In genomic region chr2:160955331-160955730, GRCm38 (mm10) we compare ENCODE assay signal across 11 mouse cellular contexts. TPM values are rescaled to one million over a fixed set of nuclear protein-coding genes. Genes with fewer than 3 reads are reported as not detected.
DNase-seq lines count a peak whose midpoint lies in the region; ATAC-seq and TF ChIP-seq lines count a peak whose summit lies in the region.
"Had no signal": no experiment of that assay in that cellular context is flagged by ENCODE, and none has a peak within 500 bp of the region (broad histone marks: within the 10 kb centered on the region; RNA-seq: fewer than 3 reads in every experiment).

No protein-coding gene starts in this region.

- no peaks in the 10 kb centered on the region for H3K4me1 ChIP-seq in lung, postnatal 0 days (ENCODE audit: insufficient read depth, low read depth, low read length)
- H3K4me1 ChIP-seq in lung, adult 2 months (ENCODE audit: control insufficient read depth, insufficient read depth, low read length) = no peaks in the 10 kb centered on the region

- no peak overlapping the region for H3K9ac ChIP-seq in lung, postnatal 0 days (replicated peaks; ENCODE audit: low read depth)

- TF ChIP-seq CTCF in gastrocnemius, adult 2 months (IDR thresholded peaks at IDR 0.05) = peak; percentile 65
- peak; percentile 43; the same call in 1 of the 2 replicates for TF ChIP-seq CTCF in lung, postnatal 0 days (IDR thresholded peaks at IDR 0.05)
- TF ChIP-seq CTCF in lung, adult 2 months (IDR thresholded peaks at IDR 0.05; ENCODE audit: insufficient read depth, low read length) = no peak

- H3K4me3 ChIP-seq in gastrocnemius, adult 2 months = no peak overlapping the region
- no peak overlapping the region for H3K4me3 ChIP-seq in lung, postnatal 0 days (ENCODE audit: low read depth, low read length)
- H3K4me3 ChIP-seq in lung, adult 2 months (replicated peaks; ENCODE audit: extremely low read depth, low read depth, low read length) = no peak overlapping the region

- DNase-seq in gastrocnemius, adult 2 months = peak; percentile 46
- DNase-seq in gastrocnemius, postnatal 10 days = no peak
- DNase-seq in lung, postnatal 0 days (ENCODE audit: low spot score) = peak; percentile 10
- no peak for DNase-seq in lung, adult 2 months
- peak; percentile 44 for DNase-seq in embryo, embryonic 10.5 days (ENCODE audit: low spot score)
- DNase-seq in retina, postnatal 1 day = peak; percentile 46
- DNase-seq in ovary, adult 18-20 months (ENCODE audit: low spot score) = no peak
- no peak for DNase-seq in kidney, adult 11 months
- DNase-seq: thymus, postnatal 4 days had no signal

- H3K27me3 ChIP-seq in lung, postnatal 0 days (replicated peaks; ENCODE audit: insufficient read depth, low read length) = no peaks in the 10 kb centered on the region

- intact Hi-C loops in gastrocnemius, adult 2 months (cut with DNase I) = loop anchor here (5.0 kb wide), 1 partner anchor 358 kb away; no protein-coding TSS in a partner anchor

- H3K4me2 ChIP-seq in lung, postnatal 0 days (replicated peaks; ENCODE audit: low read depth, low read length) = no peak overlapping the region

- TF ChIP-seq EP300 in lung, postnatal 0 days (IDR thresholded peaks at IDR 0.05) = no peak

- H3K27ac ChIP-seq in gastrocnemius, adult 2 months = peak overlapping the region; percentile 79
- H3K27ac ChIP-seq in lung, postnatal 0 days (ENCODE audit: low read length) = no peak overlapping the region

- TF ChIP-seq POLR2A in lung, adult 2 months (IDR thresholded peaks at IDR 0.05; ENCODE audit: borderline replicate concordance, extremely low read depth, low read depth, low read length) = no peak

- no peaks in the 10 kb centered on the region for H3K9me3 ChIP-seq in lung, postnatal 0 days (ENCODE audit: low read length)
- H3K9me3 ChIP-seq: G1E had no signal

- H3K36me3 ChIP-seq in lung, postnatal 0 days (ENCODE audit: insufficient read depth, low read length) = peaks cover 33% of the 10 kb centered on the region; the same call in 1 of the 2 replicates

- 68% methylated on average over 7 of the region's 7 CpGs for WGBS in lung, postnatal 0 days
- WGBS in lung, adult 2 months = 70% methylated on average over 7 of the region's 7 CpGs

- no peak for ATAC-seq in lung, postnatal 0 days

RNA-seq across cellular contexts. Expression of gene Emilin3, which starts 43.2 kb away (rescaled TPM):
- under 1 TPM; 0.20 to 0.23 TPM for total RNA-seq in gastrocnemius, adult 2 months (2021)
- 1 to 10 TPM; 6.9 to 8.2 TPM for total RNA-seq in gastrocnemius, postnatal 10 days (2021)
- 0.36 and 0.52 TPM in 2 replicates for polyA plus RNA-seq in lung, postnatal 0 days (2015; fragmentation: Nextera tagmentation; extraction: Ambion mirVana)
- 0.03 and 0.08 TPM in 2 replicates for polyA plus RNA-seq in lung, adult 2 months (2012; rRNA removed)
- total RNA-seq: common myeloid progenitor, adult 5-6 weeks had no signal
- polyA plus RNA-seq: G1E had no signal

Comparison
In these comparisons a context has a peak if more than half of its experiments do, and no peak if none do; other contexts are left out.
1. DNase-seq: peak in gastrocnemius, adult 2 months (single experiment), lung, postnatal 0 days (single experiment), embryo, embryonic 10.5 days (single experiment) and retina, postnatal 1 day (single experiment); none in gastrocnemius, postnatal 10 days (single experiment), lung, adult 2 months (single experiment), ovary, adult 18-20 months (single experiment) and kidney, adult 11 months (single experiment).
2. RNA of gene Emilin3, which starts 43.2 kb away (total RNA-seq): 6.9 to 8.2 TPM in gastrocnemius, postnatal 10 days; 0.20 to 0.23 TPM in gastrocnemius, adult 2 months; every median in the first group is over 4 times any median in the second.